Mouse (Mus musculus): Measurements from ENCODE around the gene Ccdc82. TPM values are rescaled to one million over a fixed set of nuclear protein-coding genes. Genes with fewer than 3 reads are reported as not detected.

The Ccdc82 gene
- total RNA-seq, 4 experiments from 2014 or later, result 3.2 to 4.8 (median 4.5) TPM

Other genes with a start within 250 kb of the Ccdc82 start
- 1 to 10 TPM; 2.5 to 3.2 (median 2.7) TPM for gene Jrkl, start 1.1 kb upstream of the Ccdc82 start, total RNA-seq (2022)
- 1 to 10 TPM; 1.5 to 3.0 (median 2.2) TPM for gene Maml2, start 51.0 kb downstream of the Ccdc82 start, total RNA-seq (2022)
- gene Gm17571, start 199.8 kb downstream of the Ccdc82 start, total RNA-seq (2022), result not detected